Mouse (Mus musculus) kidney, adult 9 months (tissue): ENCODE results near the gene Pxn.

Source experiments
- DNase-seq: peaks from one replicate; pipeline ENCODE4 v3.0.0; 2022

Pxn gene

DNA sequence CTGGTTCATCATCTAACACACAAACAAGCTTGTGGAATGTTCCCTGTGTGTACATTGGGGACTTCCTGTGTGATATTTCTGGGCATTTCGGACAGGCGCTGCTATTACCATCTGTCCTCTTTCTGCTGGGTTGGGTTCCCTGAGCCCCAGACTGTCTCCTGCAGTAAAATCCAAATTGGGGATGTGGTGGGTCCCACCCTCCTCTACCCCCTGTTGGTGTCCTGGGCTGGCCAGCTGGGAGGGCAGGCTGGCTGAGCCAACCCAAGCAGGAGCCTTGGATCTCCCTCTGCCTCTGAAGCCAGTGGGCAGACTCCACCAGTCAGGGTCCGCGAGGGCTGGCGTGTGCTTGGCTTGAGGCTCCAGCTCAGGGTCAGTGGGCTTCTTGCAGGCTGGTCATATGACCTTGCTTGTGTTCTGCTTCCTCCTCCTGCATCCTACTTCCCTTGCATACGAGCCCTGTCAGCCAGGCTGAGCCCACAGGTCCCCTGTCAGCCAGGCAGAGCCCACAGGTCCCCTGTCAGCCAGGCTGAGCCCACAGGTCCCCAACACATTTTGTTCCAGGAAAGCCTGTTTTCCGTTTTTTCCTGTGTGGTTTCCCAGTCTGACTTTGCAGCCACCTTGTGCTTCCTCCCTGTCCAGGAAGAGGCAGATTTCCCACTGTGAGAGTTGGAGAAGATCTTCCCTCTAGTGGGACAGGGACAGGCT, 23.4 kb downstream of the Pxn start:
- DNase-seq: no peak

DNA sequence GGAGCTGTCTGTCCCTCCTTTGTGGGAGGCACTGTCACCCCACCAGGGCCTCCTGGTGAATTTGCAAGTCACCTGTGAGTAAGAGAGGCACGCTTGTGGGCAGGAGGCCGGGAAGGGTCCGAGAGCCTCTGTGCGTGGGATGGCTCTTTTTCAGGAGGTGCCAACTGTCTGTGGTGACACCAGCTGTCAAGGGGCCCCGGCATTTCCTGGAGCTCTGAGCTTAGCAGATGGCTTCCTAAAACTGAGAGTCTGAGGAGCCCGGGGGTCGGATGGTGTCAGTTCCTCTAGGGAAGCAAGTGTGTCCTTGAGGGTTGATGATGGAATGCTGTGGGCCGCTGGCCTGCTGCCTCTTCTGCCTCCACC, 24.0 kb downstream of the Pxn start:
- peak; percentile 53 for DNase-seq

DNA sequence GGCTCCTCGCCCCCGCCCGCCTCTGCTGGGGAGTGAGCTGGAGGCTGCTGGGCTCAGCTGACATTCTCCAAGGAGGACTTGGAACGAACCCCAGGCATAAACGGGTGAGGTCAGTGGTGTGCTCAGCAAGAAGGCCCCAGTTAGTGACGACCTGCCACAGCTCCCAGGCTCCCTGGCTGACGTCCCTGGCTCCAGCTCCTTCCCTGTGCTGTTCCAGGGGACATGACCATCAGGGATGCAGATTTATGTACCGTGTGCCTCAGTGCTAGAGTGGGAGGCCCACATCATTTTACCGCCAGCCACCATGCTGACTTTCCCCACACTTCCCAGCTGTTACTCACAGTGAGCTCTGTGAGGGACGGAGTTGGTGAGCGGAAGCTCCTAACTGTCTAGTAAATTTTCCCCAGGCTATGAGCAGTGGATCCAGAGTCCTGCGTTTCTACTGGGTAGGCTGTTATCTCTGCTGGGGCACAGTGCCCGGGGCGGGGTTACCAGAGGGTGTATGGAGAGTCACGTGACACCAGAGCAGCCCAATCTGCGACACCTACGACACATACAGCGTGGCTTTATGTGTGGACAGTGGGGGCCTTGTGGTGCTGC, 25.3 kb downstream of the Pxn start:
- DNase-seq: peak; percentile 82

DNA sequence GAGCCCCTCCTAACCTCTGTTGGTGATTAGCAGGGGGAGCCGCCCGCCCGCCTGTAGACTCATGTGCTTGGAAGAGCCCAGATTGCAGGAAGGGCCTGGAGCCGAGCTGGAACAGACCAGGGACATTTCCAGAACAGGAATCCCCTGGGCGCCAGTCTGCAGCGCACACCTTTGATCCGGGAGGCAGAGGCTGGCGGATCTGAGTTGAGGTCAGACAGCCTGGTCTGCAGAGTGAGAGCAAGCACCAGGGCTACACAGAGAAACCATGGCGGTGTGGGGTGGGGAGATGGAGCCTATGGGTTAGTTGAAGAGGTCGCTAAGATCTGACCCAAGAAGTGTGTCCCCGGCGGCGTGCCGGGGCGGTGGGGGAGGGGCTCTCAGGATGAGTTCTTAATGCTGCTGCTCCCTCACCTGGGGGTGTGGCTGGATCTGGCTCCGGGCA, 27.8 kb downstream of the Pxn start:
- peak; percentile 64 for DNase-seq

DNA sequence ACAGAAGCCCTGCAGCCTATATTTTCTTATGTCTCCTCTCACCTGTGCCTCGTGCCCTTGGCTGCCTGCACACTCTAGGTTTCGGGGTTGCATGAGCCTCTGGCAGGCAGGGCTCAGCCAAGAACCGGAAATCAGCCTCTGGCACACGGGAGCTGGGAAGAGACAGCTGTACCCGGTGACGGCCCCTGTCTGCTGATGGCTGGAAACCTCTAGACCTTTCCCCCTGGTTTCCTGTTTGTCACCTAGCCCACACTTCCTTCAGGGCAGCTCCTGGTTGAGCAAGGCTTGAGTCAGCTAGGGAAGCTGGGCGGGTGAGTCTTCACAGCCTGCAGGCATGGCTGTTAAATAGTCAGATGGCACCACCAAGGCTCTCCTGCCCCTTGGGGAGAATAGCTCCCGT, 28.4 kb downstream of the Pxn start:
- DNase-seq: peak; percentile 55

DNA sequence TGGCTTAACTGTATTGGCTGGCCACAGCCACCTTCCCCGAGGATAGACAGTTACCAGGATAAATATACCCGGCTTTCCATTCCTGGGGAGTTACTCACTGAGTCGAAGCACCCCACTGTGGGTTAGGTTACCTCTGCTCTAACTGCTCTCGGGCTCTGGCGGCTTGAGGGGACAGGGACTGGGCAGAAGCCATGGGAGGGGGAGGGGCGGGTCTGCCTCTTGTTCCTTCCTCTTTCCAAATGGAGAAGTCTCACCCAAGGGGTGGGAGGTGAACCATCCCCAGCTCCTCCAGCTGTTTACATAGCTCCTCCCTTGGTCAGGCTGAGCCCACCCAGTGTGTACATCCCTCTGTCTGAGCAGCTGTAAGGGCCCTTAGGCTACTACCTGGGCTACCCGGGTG, 29.2 kb downstream of the Pxn start:
- DNase-seq: no peak

DNA sequence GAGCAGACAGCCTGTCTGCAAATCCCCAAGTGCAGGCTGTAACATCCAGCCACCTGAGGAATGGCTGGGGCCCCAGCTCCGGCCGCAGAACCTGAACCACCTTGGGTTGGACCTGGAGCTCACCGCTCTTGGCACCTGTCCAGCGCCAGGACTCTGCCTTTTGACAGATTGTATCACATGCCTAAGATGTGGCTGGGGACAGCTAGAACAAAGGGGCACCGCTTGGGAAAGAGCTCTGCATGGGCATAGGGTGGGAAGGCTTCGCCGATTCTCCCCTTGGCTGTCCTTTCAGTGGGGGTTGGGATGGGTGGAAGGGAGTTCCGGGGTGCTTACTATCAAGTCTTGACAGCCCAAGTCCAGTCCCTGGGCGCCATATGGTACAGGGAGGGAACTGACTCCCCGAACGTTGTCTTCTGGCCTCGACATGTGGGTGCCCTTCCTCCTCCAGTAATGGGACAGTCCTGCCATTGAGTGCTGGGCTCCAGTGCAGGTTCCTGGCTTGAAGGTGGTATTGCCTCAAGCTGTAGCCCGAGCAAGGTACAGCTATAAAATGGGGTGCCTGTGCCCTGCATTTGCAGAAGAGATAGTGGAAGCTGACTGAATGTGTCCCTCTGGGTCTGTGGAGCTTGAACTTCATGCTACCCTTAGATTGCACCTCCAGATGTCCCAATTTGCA, 31.7 kb downstream of the Pxn start:
- DNase-seq: peak; percentile 68

DNA sequence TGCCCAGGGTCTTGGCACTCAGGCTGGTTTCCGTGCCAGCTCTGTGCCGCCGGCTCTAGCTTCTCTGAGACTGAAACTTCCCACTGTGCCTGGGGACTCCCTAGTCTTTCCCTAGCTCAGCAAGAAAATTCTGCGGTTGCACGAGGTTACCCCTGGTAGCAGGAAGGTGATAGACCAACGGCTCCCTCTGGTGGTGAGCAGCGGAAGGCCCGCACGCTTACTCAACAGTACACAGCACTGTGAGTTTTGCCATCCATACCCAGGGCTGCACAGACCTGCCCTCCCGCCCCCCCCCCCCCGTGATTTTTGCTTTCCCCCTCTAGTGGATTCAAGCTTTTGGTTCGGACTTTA, 32.2 kb downstream of the Pxn start:
- peak; percentile 96 for DNase-seq

DNA sequence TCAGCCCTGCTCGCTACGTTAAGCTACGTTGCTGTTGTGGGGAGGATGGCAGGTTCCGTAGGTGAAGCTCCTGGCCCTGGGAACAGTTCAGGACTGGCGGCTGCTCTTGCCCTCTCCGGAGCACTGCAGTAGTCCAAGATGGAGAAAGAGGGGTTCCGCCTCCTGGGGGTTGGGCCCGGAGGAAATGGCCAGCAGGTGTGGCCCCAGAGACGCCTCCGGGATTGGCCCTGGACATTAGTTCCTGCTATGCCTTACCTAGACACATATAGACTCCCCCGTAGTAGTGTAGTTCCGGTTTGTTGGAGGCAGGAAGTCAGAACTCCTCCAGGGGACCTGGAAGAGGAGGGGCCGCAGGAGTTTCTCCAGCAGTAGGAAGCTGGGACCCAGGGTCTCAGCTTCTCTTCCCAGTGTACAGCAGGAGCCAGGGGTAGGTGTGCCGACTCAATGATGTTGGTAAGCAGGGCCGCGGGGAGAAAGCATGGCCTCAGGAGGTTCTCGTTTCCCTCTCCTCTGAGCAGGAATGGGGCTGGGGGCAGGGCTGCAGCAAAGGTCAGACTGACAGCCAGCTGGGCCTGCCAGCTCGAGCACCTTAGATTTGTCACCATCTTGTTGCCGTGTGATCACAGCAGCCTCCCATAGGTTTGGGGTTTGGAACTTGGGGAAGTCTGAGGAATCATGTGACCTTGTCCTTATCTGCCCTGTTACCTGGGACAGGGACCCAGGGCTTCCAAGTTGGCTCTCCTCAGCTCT, 36.3 kb downstream of the Pxn start:
- DNase-seq: no peak

DNA sequence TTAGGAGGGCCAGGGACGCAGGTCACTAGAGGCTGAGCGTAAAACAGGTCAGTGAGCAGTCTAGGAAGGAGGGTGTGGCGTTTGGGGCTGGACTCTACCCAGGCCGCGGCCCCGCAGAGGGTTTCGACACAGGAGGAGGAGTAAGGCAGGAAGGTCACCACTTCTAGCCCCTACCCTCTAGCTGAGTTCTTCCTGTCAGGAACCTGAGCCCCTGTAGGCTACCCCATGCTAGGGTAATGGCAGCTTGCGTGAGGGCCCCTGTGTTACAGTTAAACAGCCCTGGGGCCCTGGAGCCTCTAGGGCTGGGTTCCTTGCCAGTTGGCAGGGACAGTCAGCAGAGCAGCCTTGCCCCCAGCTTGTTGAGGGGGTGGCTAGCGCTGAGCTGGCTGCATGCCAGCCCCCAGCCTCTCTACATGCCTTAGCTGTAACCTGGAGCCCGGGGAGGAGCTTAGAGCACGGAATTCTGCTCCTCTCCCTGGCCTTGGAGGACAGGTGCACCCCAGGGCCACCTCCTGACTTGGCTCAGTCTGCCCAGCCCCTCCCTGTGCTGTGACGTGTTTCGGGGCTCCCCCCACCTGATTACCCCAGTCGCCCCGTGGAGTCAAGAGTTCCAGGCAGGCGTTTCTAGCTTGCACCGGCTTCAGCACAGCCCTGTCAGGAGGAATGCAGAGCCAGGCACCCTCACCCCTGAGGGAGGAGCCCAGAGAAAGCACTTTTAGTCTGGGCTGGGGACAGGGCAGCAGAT, 37.2 kb downstream of the Pxn start:
- DNase-seq: peak; percentile 91

DNA sequence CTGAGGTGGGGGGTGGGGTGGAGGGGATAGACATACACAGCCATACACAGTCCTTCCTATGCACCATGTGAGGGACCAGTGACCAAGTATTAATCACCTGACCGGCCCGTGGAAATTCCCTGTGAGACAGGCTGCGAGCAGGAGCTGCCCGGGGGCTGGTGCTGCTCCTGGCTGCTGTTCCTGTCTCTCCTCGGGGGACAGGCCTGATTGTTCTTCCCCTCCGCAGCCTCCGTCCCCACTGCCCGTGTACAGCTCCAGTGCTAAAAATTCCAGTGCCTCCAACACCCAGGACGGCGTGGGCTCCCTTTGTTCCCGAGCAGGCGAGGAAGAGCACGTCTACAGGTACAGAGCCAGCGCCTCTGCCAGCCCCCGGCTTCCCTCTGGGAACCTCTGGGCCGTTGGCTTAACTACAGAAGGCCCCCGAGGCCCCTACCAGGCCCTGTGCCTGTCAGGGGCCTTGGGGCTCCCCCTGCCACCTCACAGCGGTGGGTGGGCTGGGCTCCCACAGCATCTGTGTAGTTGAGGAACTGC, 38.2 kb downstream of the Pxn start:
- DNase-seq: no peak

DNA sequence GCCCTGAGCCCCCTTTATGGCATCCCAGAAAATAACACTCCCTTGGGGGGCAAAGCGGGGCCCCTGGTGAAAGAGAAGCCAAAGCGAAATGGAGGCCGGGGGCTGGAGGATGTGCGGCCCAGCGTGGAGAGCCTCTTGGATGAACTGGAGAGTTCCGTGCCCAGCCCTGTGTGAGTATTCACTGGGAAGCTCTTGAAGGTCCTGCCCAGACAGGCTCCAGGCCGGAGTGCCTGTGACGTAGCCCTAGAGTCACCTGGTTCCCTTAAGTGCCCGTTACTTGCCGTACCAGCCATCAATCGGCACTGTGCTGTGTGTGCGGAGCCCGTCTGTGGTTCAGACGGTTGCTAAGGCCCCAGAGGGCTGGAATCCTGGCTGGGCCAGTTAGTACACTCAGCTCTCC, 39.2 kb downstream of the Pxn start:
- no peak for DNase-seq

DNA sequence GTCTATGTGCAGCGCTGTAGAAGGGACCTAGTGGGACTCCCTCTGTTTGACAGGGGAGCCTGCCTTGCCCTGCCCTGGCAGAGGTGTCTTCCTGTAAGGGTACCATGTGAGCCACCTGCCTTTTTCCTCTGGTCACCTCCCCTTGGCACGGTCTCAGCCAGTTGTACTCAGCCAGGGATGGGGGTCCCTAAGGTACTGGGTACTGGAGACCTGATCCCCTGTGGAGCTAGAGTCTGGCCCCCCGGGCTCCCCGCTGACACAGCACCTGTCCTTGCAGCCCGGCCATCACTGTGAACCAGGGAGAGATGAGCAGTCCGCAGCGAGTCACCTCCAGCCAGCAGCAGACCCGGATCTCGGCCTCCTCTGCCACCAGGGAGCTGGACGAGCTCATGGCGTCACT, 40.1 kb downstream of the Pxn start:
- no peak for DNase-seq

DNA sequence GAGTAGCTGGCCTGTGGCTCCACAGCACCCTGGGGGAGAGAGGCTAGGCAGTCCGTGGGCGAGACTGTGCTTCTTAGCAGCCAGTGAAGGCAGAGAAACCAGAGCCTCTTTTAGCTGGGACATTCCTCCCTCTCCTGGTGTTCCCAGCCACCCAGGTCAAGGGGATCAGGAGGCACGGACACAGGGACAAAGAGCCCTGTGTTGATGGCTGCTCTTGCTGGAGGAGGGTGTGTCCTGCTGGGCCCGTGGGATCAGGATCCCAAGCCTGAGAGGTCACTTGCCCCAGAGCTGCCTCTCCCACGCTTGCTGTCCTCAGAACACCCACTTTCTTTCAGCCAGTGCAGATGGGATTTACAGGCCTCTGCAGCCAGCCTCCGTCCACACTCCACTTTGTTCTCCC, 40.5 kb downstream of the Pxn start:
- DNase-seq: no peak

DNA sequence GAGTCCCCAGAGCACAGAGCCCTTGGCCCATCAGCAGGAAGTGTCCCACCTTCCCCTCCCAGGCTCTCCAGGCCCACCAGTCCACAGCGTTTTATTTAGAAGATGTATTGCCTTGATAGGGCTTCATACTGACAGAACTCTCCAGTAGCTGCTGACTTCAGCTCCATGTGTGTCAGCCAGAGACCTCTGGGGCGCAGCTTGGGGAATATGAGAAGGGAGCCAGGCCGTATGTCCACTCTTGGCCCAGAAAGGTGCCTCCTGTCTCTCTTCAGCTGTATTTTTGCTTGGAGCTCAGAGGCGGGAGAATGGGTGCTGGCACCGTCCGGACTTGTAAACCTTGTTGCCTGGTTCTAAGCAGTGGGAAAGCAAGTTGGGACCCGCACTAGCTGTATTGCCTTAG, 40.9 kb downstream of the Pxn start:
- DNase-seq: no peak

DNA sequence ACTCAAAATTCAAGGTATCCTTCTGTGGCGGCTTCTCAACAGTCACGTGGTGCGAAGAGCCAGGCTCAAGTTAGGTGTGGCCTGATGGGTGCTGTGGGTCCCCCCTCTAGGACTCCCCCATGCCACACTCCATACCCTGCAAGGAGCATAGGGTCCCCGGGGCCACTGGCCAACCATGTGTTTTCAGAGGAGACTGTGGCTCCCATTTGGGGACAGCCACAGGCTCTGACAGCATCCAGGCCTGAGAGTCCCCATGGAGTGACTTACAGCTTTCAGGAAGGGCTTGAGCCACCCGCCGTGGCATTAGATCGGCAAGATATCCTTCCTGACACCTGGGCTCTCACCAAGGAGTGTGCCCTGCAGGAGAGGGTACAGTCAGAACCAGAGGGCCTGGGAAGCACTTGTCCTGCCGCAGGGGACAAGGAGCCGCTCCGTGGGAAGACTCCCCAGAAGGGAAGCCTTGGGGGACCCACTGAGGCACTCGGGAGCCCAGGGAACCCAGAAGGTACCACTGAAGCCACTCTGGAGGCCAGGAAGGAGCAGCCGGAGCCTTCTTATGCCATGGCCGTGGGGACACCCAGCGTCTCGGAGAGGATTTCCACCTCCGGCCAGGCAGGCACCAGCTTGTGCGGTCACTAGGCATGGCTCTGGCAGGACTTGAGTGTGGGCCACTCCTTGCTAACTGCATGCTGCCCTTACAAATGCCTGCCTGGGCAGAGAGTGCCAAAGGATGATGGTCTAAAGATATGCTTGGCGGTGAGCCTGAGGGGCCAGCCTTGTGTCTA, 42.2 kb downstream of the Pxn start:
- DNase-seq: no peak

DNA sequence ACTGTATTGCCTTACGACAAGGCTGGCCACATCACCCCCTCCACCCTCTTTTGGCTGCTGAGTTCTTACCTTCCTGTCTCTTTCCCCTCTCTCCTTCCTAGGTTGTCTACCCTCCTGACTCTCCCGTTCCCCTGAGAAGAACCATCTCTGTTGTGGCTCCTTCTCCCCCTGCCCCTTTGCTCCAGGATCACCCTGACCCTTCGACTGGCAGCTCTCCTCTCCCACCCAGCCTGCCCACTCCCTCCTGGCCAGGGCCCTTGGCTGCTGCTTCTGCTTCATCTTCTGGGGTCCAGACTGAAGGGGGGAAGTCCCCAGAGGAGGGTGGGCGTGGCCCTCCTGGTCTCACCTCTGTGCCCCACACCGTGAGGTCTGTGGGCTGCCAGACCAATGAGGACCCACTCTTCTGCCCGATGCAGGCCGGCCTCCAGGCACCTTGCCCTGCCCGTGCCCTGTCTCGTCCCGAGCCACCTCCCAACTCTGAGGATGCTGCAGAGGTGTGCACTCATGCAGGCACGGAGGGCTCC, 44.1 kb downstream of the Pxn start:
- DNase-seq: no peak

DNA sequence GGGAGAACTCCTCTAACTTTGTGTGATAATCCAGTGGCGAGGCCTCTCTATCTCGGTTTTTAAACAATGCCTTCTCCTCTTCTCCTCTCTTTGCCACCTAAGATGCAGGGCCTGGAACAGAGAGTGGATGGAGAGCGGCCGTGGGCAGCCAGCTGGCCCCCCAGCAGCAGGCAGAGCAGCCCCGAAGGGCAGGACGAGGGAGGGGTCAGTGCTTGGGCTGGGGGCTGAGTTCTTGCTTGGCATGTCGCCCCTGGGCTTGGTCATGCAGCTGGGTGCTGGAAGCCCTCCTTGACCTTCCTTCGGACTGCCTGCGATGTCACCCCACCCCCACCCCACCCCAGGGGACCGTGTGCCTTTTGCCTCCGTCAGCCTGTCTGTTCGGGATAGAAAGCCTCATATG, 44.9 kb downstream of the Pxn start:
- no peak for DNase-seq

DNA sequence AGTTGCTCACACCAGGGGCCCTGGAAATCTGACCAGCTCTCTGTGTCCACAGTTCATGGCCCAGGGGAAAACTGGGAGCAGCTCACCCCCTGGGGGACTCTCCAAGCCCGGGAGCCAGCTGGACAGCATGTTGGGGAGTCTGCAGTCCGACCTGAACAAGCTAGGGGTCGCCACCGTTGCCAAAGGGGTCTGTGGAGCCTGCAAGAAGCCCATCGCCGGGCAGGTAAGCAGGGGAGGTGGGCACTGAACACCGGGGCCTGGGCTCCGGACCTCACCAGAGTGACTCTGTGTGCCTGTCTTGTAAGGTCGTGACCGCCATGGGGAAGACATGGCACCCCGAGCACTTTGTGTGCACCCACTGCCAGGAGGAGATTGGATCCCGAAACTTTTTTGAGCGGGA, 45.3 kb downstream of the Pxn start:
- DNase-seq: no peak

DNA sequence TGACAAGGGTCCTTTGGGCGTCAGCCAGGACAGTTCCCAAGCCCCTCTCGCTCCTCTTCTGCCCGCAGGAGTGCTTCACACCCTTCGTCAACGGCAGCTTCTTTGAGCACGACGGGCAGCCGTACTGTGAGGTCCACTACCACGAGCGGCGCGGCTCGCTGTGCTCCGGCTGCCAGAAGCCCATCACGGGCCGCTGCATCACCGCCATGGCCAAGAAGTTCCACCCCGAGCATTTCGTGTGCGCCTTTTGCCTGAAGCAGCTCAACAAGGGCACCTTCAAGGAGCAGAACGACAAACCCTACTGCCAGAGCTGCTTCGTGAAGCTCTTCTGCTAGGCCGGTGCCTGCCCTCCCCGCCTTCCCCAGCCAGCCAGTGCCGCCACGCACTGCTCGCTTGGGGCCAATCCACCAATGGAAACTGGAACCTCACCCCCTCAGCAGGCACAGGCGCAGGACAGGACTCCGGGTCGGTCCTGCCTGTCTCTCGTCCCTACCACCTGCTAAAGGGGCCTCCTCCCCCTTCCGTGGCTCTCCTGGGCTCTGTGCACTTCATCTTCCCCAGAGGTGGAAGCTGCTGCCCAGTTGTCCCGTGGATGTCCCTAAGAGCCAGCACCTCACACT, 47.4 kb downstream of the Pxn start:
- DNase-seq: peak; percentile 24
